Mouse (Mus musculus): ENCODE measurements around the gene Taf1c. TPM values are rescaled to one million over a fixed set of nuclear protein-coding genes. Genes with fewer than 3 reads are reported as not detected.
A peak's percentile ranks its signal among the peaks of the same experiment; 100 is the strongest.

Taf1c gene
- total RNA-seq, 2 experiments from 2014 or later, result 5.2 to 6.6 TPM

- intact Hi-C loops (cut with DNase I), result no loop called here
- peak; percentile 31; the same call in 1 of the 2 replicates for TF ChIP-seq CTCF (IDR thresholded peaks at IDR 0.05)
- no peak overlapping the region for H3K27ac ChIP-seq
- no peak overlapping the region for H3K4me3 ChIP-seq
- DNase-seq, result no peak
Observed at GRCm38 (mm10) chr8:119588321-119588720, 16.7 kb downstream of the Taf1c start.

GRCm38 (mm10) chr8:119585901-119586300 is 19.1 kb downstream of the Taf1c start:
- intact Hi-C loops (cut with DNase I), result no loop called here
- no peak for DNase-seq
- TF ChIP-seq CTCF (IDR thresholded peaks at IDR 0.05), result no peak
- H3K4me3 ChIP-seq, result peak overlapping the region; percentile 45
- no peak overlapping the region for H3K27ac ChIP-seq

GRCm38 (mm10) chr8:119580441-119581161 is 24.4 kb downstream of the Taf1c start:
- Histone ChIP-seq H3K4me3 (no peak overlapping the region), H3K27ac (no peak overlapping the region)
- intact Hi-C loops (cut with DNase I), result no loop called here
- TF ChIP-seq CTCF (IDR thresholded peaks at IDR 0.05), result no peak
- no peak for DNase-seq

- H3K27ac ChIP-seq, result no peak overlapping the region
- DNase-seq, result no peak
- H3K4me3 ChIP-seq, result no peak overlapping the region
- no peak for TF ChIP-seq CTCF (IDR thresholded peaks at IDR 0.05)
- intact Hi-C loops (cut with DNase I), result no loop called here
Observed at GRCm38 (mm10) chr8:119579096-119579495, 25.9 kb downstream of the Taf1c start.

GRCm38 (mm10) chr8:119575366-119575726 is 29.7 kb downstream of the Taf1c start:
- intact Hi-C loops (cut with DNase I), result loop anchor here (2.0 kb wide), 1 partner anchor 29 kb away; the partner anchor contains the start of gene Taf1c
- no peak for TF ChIP-seq CTCF (IDR thresholded peaks at IDR 0.05)
- peak overlapping the region; percentile 90 for H3K27ac ChIP-seq

GRCm38 (mm10) chr8:119574437-119575365 is 30.3 kb downstream of the Taf1c start, which contains the start of the genes Hsdl1 and Dnaaf1:
Hsdl1 (minus strand) TSS chr8:119575183.
Dnaaf1 (plus strand) TSS chr8:119575235.
- H3K4me3 ChIP-seq, result peak within 1 kb of the TSS; percentile 94
- intact Hi-C loops (cut with DNase I), result loop anchor here (2.0 kb wide), 1 partner anchor 30 kb away; the partner anchor contains the start of gene Taf1c
- peak; percentile 98 for DNase-seq
- H3K27ac ChIP-seq, result peak within 1 kb of the TSS; percentile 90
- TF ChIP-seq CTCF (IDR thresholded peaks at IDR 0.05), result peak; percentile 33; the same call in 1 of the 2 replicates

More at GRCm38 (mm10) chr8:119575366-119575726, 29.7 kb downstream of the Taf1c start:
- no peak for DNase-seq
- peak overlapping the region; percentile 94 for H3K4me3 ChIP-seq

GRCm38 (mm10) chr8:119572411-119572810 is 32.6 kb downstream of the Taf1c start:
- TF ChIP-seq CTCF (IDR thresholded peaks at IDR 0.05), result no peak
- intact Hi-C loops (cut with DNase I), result no loop called here
- DNase-seq, result no peak
- no peak overlapping the region for H3K4me3 ChIP-seq
- H3K27ac ChIP-seq, result no peak overlapping the region

- TF ChIP-seq CTCF (IDR thresholded peaks at IDR 0.05), result no peak
- DNase-seq, result no peak
- Histone ChIP-seq H3K27ac (no peak overlapping the region), H3K4me3 (no peak overlapping the region)
- intact Hi-C loops (cut with DNase I), result no loop called here
Observed at GRCm38 (mm10) chr8:119571135-119571534, 33.9 kb downstream of the Taf1c start.

GRCm38 (mm10) chr8:119569881-119570280 is 35.1 kb downstream of the Taf1c start:
- no peak overlapping the region for H3K4me3 ChIP-seq
- no peak for DNase-seq
- intact Hi-C loops (cut with DNase I), result no loop called here
- H3K27ac ChIP-seq, result no peak overlapping the region
- TF ChIP-seq CTCF (IDR thresholded peaks at IDR 0.05), result no peak

- Histone ChIP-seq H3K27ac (no peak overlapping the region), H3K4me3 (no peak overlapping the region)
- DNase-seq, result no peak
- TF ChIP-seq CTCF (IDR thresholded peaks at IDR 0.05), result no peak
- intact Hi-C loops (cut with DNase I), result no loop called here
Observed at GRCm38 (mm10) chr8:119568951-119569350, 36.1 kb downstream of the Taf1c start.

- intact Hi-C loops (cut with DNase I), result no loop called here
- no peak overlapping the region for H3K4me3 ChIP-seq
- no peak overlapping the region for H3K27ac ChIP-seq
- no peak for DNase-seq
- no peak for TF ChIP-seq CTCF (IDR thresholded peaks at IDR 0.05)
Observed at GRCm38 (mm10) chr8:119568251-119568650, 36.8 kb downstream of the Taf1c start.

GRCm38 (mm10) chr8:119566367-119566766 is 38.7 kb downstream of the Taf1c start:
- Histone ChIP-seq H3K4me3 (no peak overlapping the region), H3K27ac (no peak overlapping the region)
- TF ChIP-seq CTCF (IDR thresholded peaks at IDR 0.05), result no peak
- no peak for DNase-seq
- intact Hi-C loops (cut with DNase I), result no loop called here

- H3K4me3 ChIP-seq, result no peak overlapping the region
- no peak for TF ChIP-seq CTCF (IDR thresholded peaks at IDR 0.05)
- no peak overlapping the region for H3K27ac ChIP-seq
- no peak for DNase-seq
- intact Hi-C loops (cut with DNase I), result no loop called here
Observed at GRCm38 (mm10) chr8:119563849-119564251, 41.2 kb downstream of the Taf1c start.

Measured in gastrocnemius, adult 2 months (tissue).